Mouse (Mus musculus) right cerebral cortex, postnatal 4 days (tissue): ENCODE data around the gene Sema5b.

ENCODE experiments used
- DNase-seq: peaks from one replicate; pipeline ENCODE4 v3.0.0-alpha.2; 2022

The Sema5b gene

GRCm38 (mm10) chr16:35541117-35541641, at the start of gene Sema5b:
TSS of gene Sema5b (plus strand) at chr16:35541145.
- peak; percentile 65 for DNase-seq

GRCm38 (mm10) chr16:35500342-35500741, 40.6 kb upstream of the Sema5b start:
- no peak for DNase-seq

GRCm38 (mm10) chr16:35501106-35501760, 39.7 kb upstream of the Sema5b start:
- DNase-seq: no peak

GRCm38 (mm10) chr16:35502456-35502855, 38.5 kb upstream of the Sema5b start:
- no peak for DNase-seq

- no peak for DNase-seq
Observed at GRCm38 (mm10) chr16:35504266-35504665, 36.7 kb upstream of the Sema5b start.

GRCm38 (mm10) chr16:35505786-35506185, 35.2 kb upstream of the Sema5b start:
- DNase-seq: no peak

- DNase-seq: no peak
Observed at GRCm38 (mm10) chr16:35508581-35508980, 32.4 kb upstream of the Sema5b start.

- DNase-seq: no peak
Observed at GRCm38 (mm10) chr16:35509331-35510070, 31.4 kb upstream of the Sema5b start.

GRCm38 (mm10) chr16:35515977-35516612, 24.9 kb upstream of the Sema5b start:
- no peak for DNase-seq

- DNase-seq: peak; percentile 18
Observed at GRCm38 (mm10) chr16:35517976-35518951, 22.7 kb upstream of the Sema5b start.

- DNase-seq: no peak
Observed at GRCm38 (mm10) chr16:35519245-35519644, 21.7 kb upstream of the Sema5b start.

- no peak for DNase-seq
Observed at GRCm38 (mm10) chr16:35524200-35524599, 16.7 kb upstream of the Sema5b start.

GRCm38 (mm10) chr16:35534630-35535029, 6.3 kb upstream of the Sema5b start:
- no peak for DNase-seq

GRCm38 (mm10) chr16:35537651-35538050, 3.3 kb upstream of the Sema5b start:
- no peak for DNase-seq

- no peak for DNase-seq
Observed at GRCm38 (mm10) chr16:35539041-35539440, 1.9 kb upstream of the Sema5b start.

- peak; percentile 30 for DNase-seq
Observed at GRCm38 (mm10) chr16:35540333-35541116, 420 bp upstream of the Sema5b start.

GRCm38 (mm10) chr16:35541661-35542420, 896 bp downstream of the Sema5b start:
- DNase-seq: peak; percentile 43

GRCm38 (mm10) chr16:35542421-35542780, 1.5 kb downstream of the Sema5b start:
- DNase-seq: no peak

GRCm38 (mm10) chr16:35545723-35546122, 4.8 kb downstream of the Sema5b start:
- no peak for DNase-seq

GRCm38 (mm10) chr16:35547966-35548365, 7.0 kb downstream of the Sema5b start:
- no peak for DNase-seq

GRCm38 (mm10) chr16:35549354-35549753, 8.4 kb downstream of the Sema5b start:
- no peak for DNase-seq
